Mouse (Mus musculus): ENCODE measurements around the gene Zfp1. TPM values are rescaled to one million over a fixed set of nuclear protein-coding genes. Genes with fewer than 3 reads are reported as not detected.
A peak's percentile ranks its signal among the peaks of the same experiment; 100 is the strongest.

The Zfp1 gene
- total and polyA plus RNA-seq, 2 experiments from 2014 or later, result 18.1 to 22.7 TPM

GRCm38 (mm10) chr8:111622553-111622952 lies 20.6 kb upstream of the Zfp1 start:
- H3K4me1 ChIP-seq (ENCODE audit: insufficient read depth, low read length), result no peaks in the 10 kb centered on the region
- no peak overlapping the region for H3K27ac ChIP-seq (ENCODE audit: low read depth, low read length)
- no peaks in the 10 kb centered on the region for H3K27me3 ChIP-seq (ENCODE audit: insufficient read depth, low read length)
- H3K4me2 ChIP-seq (ENCODE audit: low read depth, low read length, poor library complexity, severe bottlenecking), result no peak overlapping the region
- 58% methylated on average over 10 of the region's 10 CpGs for WGBS
- no peak for TF ChIP-seq CTCF (IDR thresholded peaks at IDR 0.05)
- no peaks in the 10 kb centered on the region for H3K9me3 ChIP-seq (ENCODE audit: low read length)
- no peak for DNase-seq (ENCODE audit: low spot score)
- no peak overlapping the region for H3K9ac ChIP-seq (replicated peaks; ENCODE audit: low read length, poor library complexity, severe bottlenecking)
- H3K4me3 ChIP-seq (ENCODE audit: low read depth, low read length), result no peak overlapping the region
- ATAC-seq (ENCODE audit: low FRiP score), result no peak
- peaks cover 17% of the 10 kb centered on the region for H3K36me3 ChIP-seq (ENCODE audit: insufficient read depth, low read length)

- Histone ChIP-seq H3K9me3 (ENCODE audit: low read length) (no peaks in the 10 kb centered on the region), H3K9ac (replicated peaks; ENCODE audit: low read length, poor library complexity, severe bottlenecking) (no peak overlapping the region), H3K27ac (ENCODE audit: low read depth, low read length) (no peak overlapping the region), H3K4me1 (ENCODE audit: insufficient read depth, low read length) (no peaks in the 10 kb centered on the region), H3K36me3 (ENCODE audit: insufficient read depth, low read length) (peaks cover 14% of the 10 kb centered on the region), H3K27me3 (ENCODE audit: insufficient read depth, low read length) (no peaks in the 10 kb centered on the region), H3K4me2 (ENCODE audit: low read depth, low read length, poor library complexity, severe bottlenecking) (no peak overlapping the region), H3K4me3 (ENCODE audit: low read depth, low read length) (no peak overlapping the region)
- ATAC-seq (ENCODE audit: low FRiP score) (no peak), DNase-seq (ENCODE audit: low spot score) (no peak)
- WGBS, result 79% methylated on average over 12 of the region's 12 CpGs
- TF ChIP-seq CTCF (IDR thresholded peaks at IDR 0.05), result no peak
These were observed 18.9 kb upstream of the Zfp1 start for GRCm38 (mm10) chr8:111624081-111624852.

- no peaks in the 10 kb centered on the region for H3K9me3 ChIP-seq (ENCODE audit: low read length)
- H3K4me2 ChIP-seq (ENCODE audit: low read depth, low read length, poor library complexity, severe bottlenecking), result no peak overlapping the region
- H3K27me3 ChIP-seq (ENCODE audit: insufficient read depth, low read length), result no peaks in the 10 kb centered on the region
- no peak overlapping the region for H3K9ac ChIP-seq (replicated peaks; ENCODE audit: low read length, poor library complexity, severe bottlenecking)
- ATAC-seq (ENCODE audit: low FRiP score), result no peak
- WGBS, result 91% methylated on average over 10 of the region's 10 CpGs
- peaks cover 12% of the 10 kb centered on the region for H3K36me3 ChIP-seq (ENCODE audit: insufficient read depth, low read length)
- H3K27ac ChIP-seq (ENCODE audit: low read depth, low read length), result no peak overlapping the region
- no peak for TF ChIP-seq CTCF (IDR thresholded peaks at IDR 0.05)
- H3K4me3 ChIP-seq (ENCODE audit: low read depth, low read length), result no peak overlapping the region
- no peak for DNase-seq (ENCODE audit: low spot score)
- H3K4me1 ChIP-seq (ENCODE audit: insufficient read depth, low read length), result no peaks in the 10 kb centered on the region; the same call in 1 of the 2 replicates
These were observed 18.4 kb upstream of the Zfp1 start for GRCm38 (mm10) chr8:111624853-111625221.

- 34% methylated on average over 6 of the region's 6 CpGs for WGBS
- Histone ChIP-seq H3K27me3 (ENCODE audit: insufficient read depth, low read length) (no peaks in the 10 kb centered on the region), H3K4me2 (ENCODE audit: low read depth, low read length, poor library complexity, severe bottlenecking) (no peak overlapping the region), H3K9ac (replicated peaks; ENCODE audit: low read length, poor library complexity, severe bottlenecking) (no peak overlapping the region), H3K4me3 (ENCODE audit: low read depth, low read length) (no peak overlapping the region), H3K4me1 (ENCODE audit: insufficient read depth, low read length) (no peaks in the 10 kb centered on the region; the same call in 1 of the 2 replicates), H3K27ac (ENCODE audit: low read depth, low read length) (no peak overlapping the region), H3K36me3 (ENCODE audit: insufficient read depth, low read length) (peaks cover 12% of the 10 kb centered on the region), H3K9me3 (ENCODE audit: low read length) (no peaks in the 10 kb centered on the region)
- ATAC-seq (ENCODE audit: low FRiP score), result no peak
- peak; percentile 89 for TF ChIP-seq CTCF (IDR thresholded peaks at IDR 0.05)
- peak; percentile 76 for DNase-seq (ENCODE audit: low spot score)
These were observed 17.3 kb upstream of the Zfp1 start for GRCm38 (mm10) chr8:111625694-111626527.

- ATAC-seq (ENCODE audit: low FRiP score) (no peak), DNase-seq (ENCODE audit: low spot score) (no peak)
- Histone ChIP-seq H3K4me3 (ENCODE audit: low read depth, low read length) (no peak overlapping the region), H3K9me3 (ENCODE audit: low read length) (no peaks in the 10 kb centered on the region), H3K4me1 (ENCODE audit: insufficient read depth, low read length) (no peaks in the 10 kb centered on the region; the same call in 1 of the 2 replicates), H3K27me3 (ENCODE audit: insufficient read depth, low read length) (no peaks in the 10 kb centered on the region), H3K9ac (replicated peaks; ENCODE audit: low read length, poor library complexity, severe bottlenecking) (no peak overlapping the region), H3K27ac (ENCODE audit: low read depth, low read length) (no peak overlapping the region), H3K4me2 (ENCODE audit: low read depth, low read length, poor library complexity, severe bottlenecking) (no peak overlapping the region), H3K36me3 (ENCODE audit: insufficient read depth, low read length) (peaks cover 11% of the 10 kb centered on the region)
- no peak for TF ChIP-seq CTCF (IDR thresholded peaks at IDR 0.05)
- WGBS, result 78% methylated on average over 8 of the region's 8 CpGs
These were observed 16.7 kb upstream of the Zfp1 start for GRCm38 (mm10) chr8:111626528-111626820.

- no peak for TF ChIP-seq CTCF (IDR thresholded peaks at IDR 0.05)
These were observed 16.3 kb upstream of the Zfp1 start for GRCm38 (mm10) chr8:111626933-111627332.

More at GRCm38 (mm10) chr8:111626933-111627332, 16.3 kb upstream of the Zfp1 start:
- ATAC-seq (ENCODE audit: low FRiP score) (no peak), DNase-seq (ENCODE audit: low spot score) (no peak)
- H3K4me2 ChIP-seq (ENCODE audit: low read depth, low read length, poor library complexity, severe bottlenecking), result no peak overlapping the region
- no peaks in the 10 kb centered on the region for H3K9me3 ChIP-seq (ENCODE audit: low read length)
- H3K9ac ChIP-seq (replicated peaks; ENCODE audit: low read length, poor library complexity, severe bottlenecking), result no peak overlapping the region
- peaks cover 6% of the 10 kb centered on the region for H3K36me3 ChIP-seq (ENCODE audit: insufficient read depth, low read length)
- H3K27ac ChIP-seq (ENCODE audit: low read depth, low read length), result no peak overlapping the region
- WGBS, result 88% methylated on average over 14 of the region's 14 CpGs
- H3K4me3 ChIP-seq (ENCODE audit: low read depth, low read length), result no peak overlapping the region
- H3K4me1 ChIP-seq (ENCODE audit: insufficient read depth, low read length), result no peaks in the 10 kb centered on the region; the same call in 1 of the 2 replicates
- no peaks in the 10 kb centered on the region for H3K27me3 ChIP-seq (ENCODE audit: insufficient read depth, low read length)

All from midbrain, postnatal 0 days (tissue).